Comparison of ENCODE assay signal across 8 mouse cellular contexts in the genomic region with DNA sequence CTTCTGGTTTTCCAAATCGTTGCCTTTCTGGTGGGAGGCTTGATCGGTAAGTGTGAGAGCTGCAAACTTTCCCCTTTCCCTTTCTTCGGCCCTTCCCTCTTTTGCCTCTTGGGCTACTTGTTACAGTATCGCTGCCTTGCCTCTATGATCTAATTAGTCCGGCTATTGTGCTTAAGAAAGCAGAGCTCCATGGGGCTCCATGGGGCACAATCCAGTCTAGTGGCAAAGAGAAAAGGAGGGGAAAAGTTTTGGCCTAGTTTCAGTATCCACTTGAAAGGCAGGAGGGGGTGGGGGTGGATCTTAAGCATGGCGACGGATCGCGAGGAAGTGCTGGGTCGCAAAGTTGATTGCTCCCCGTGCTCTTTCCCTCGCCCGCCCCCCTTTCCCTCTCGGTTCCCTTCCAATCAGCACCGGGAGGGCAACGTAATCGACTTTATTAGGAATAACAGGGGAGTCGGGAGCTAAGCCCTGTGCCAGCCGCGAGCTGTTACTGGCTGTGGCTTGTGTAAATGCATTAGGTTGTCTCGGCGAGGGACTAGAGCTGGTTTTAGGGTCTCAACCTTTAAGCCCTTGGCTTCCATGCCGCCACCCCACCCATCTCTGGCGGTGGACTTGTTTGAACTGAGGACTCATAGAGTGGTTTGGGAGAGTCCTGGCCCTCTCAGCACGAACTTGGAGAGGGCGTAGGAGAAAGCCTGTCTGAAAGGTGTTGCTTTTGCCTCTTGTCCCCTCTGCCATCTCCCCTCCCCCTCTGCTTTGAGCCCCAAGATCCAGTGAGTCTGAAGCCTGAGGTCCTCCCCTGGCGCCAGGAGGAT. TPM values are rescaled to one million over a fixed set of nuclear protein-coding genes. Genes with fewer than 3 reads are reported as not detected.
DNase-seq lines count a peak whose midpoint lies in the region; ATAC-seq lines count a peak whose summit lies in the region.

No protein-coding gene starts in this region.

- H3K27me3 ChIP-seq in hindbrain, embryonic 16.5 days (replicated peaks; ENCODE audit: control insufficient read depth, insufficient read depth, low read length), result no peaks in the 10 kb centered on the region

- DNase-seq in NIH3T3 (ENCODE audit: low read depth), result peak; percentile 89
- DNase-seq in cerebellum, postnatal 36 days, result peak; percentile 3 to 12
- peak; percentile 51 to 52 for DNase-seq in gastrocnemius, adult 8-10 months (ENCODE audit: low spot score in 2 of 2)
- DNase-seq in layer of hippocampus, postnatal 36 days, result peak; percentile 33 to 40
- peak; percentile 82 for DNase-seq in lung, postnatal 25 days (ENCODE audit: low spot score)
- DNase-seq in ovary, postnatal 36 days (ENCODE audit: low spot score), result peak; percentile 61
- peak; percentile 67 for DNase-seq in urinary bladder, postnatal 14 days (ENCODE audit: low spot score)

- peak overlapping the region; percentile 57 for H3K27ac ChIP-seq in hindbrain, embryonic 16.5 days (ENCODE audit: low read depth, low read length)

- no peaks in the 10 kb centered on the region for H3K9me3 ChIP-seq in hindbrain, embryonic 16.5 days (ENCODE audit: control insufficient read depth, low read length)

- peaks cover 3% of the 10 kb centered on the region; the same call in 1 of the 2 replicates for H3K4me1 ChIP-seq in hindbrain, embryonic 16.5 days (ENCODE audit: control insufficient read depth, insufficient read depth, low read depth, low read length)

- peak overlapping the region; percentile 66 for H3K4me2 ChIP-seq in hindbrain, embryonic 16.5 days (ENCODE audit: low read length)

- peak overlapping the region; percentile 70 for H3K9ac ChIP-seq in hindbrain, embryonic 16.5 days (ENCODE audit: low read depth, low read length)

- ATAC-seq in hindbrain, embryonic 16.5 days, result peak; percentile 83

- no peaks in the 10 kb centered on the region for H3K36me3 ChIP-seq in hindbrain, embryonic 16.5 days (ENCODE audit: control insufficient read depth, insufficient read depth, low read length)

- H3K4me3 ChIP-seq in hindbrain, embryonic 16.5 days (ENCODE audit: low read length), result peak overlapping the region; percentile 64

- WGBS in hindbrain, embryonic 16.5 days, result under 1% methylated on average over 26 of the region's 27 CpGs

RNA-seq across cellular contexts. Expression of a gene that starts 0.7 kb away (rescaled TPM):
- total RNA-seq in gastrocnemius, adult 8-10 months (2022), result 10 to 100 TPM; 15.8 to 28.8 (median 25.4) TPM
- polyA plus RNA-seq in hindbrain, embryonic 16.5 days (2015; fragmentation: Nextera tagmentation; extraction: Ambion mirVana), result 67.8 and 83.9 TPM in 2 replicates
- total RNA-seq in layer of hippocampus, postnatal 36 days (2021), result 10 to 100 TPM; 20.6 to 22.2 TPM

Comparison
In these comparisons a context has a peak if more than half of its experiments do, and no peak if none do; other contexts are left out.
1. Peak in every context shown above with its lines: DNase-seq, ATAC-seq, H3K4me3 ChIP-seq and H3K27ac ChIP-seq.
2. DNase-seq: peak in every context shown above with its lines; median percentile 89 in NIH3T3; 82 in lung, postnatal 25 days; 67 in urinary bladder, postnatal 14 days; 61 in ovary, postnatal 36 days; 52 in gastrocnemius, adult 8-10 months; 36 in layer of hippocampus, postnatal 36 days; 8 in cerebellum, postnatal 36 days.